Mouse (Mus musculus) hindbrain, embryonic 15.5 days (tissue): ENCODE results near the gene Gmeb1. TPM values are rescaled to one million over a fixed set of nuclear protein-coding genes. Genes with fewer than 3 reads are reported as not detected.

Source experiments
- ATAC-seq: fragments of 200-750 bp; cut with Nextera tagmentation; 2 replicates; pipeline ENCODE4 v1.8.0; 2017; ENCODE audit warnings: low read depth, moderate number of reproducible peaks, moderate TSS enrichment; ENCODE audit not compliant: low FRiP score
- H3K27ac ChIP-seq: fragments of 300-500 bp; sonication (generic); replicated peaks from 2 replicates; pipeline ENCODE4 v1.5.1; 2015; ENCODE audit warnings: mild to moderate bottlenecking, inconsistent platforms
- H3K27me3 ChIP-seq: fragments of 300-500 bp; sonication (generic); 2 replicates; pipeline ENCODE4 v1.6.1; 2015; ENCODE audit warnings: control low read depth, inconsistent platforms
- H3K36me3 ChIP-seq: fragments of 300-500 bp; sonication (generic); 2 replicates; pipeline ENCODE4 v1.6.1; 2015; ENCODE audit warnings: control low read depth, inconsistent platforms
- H3K4me1 ChIP-seq: fragments of 300-500 bp; sonication (generic); replicated peaks from 2 replicates; pipeline ENCODE4 v1.6.1; 2015; ENCODE audit warnings: control low read depth, inconsistent platforms
- H3K4me2 ChIP-seq: fragments of 300-500 bp; sonication (generic); 2 replicates; pipeline ENCODE4 v1.6.1; 2015; ENCODE audit warnings: moderate library complexity, mild to moderate bottlenecking, inconsistent platforms
- H3K4me3 ChIP-seq: fragments of 300-500 bp; sonication (generic); 2 replicates; pipeline ENCODE4 v1.5.1; 2015; ENCODE audit warnings: mild to moderate bottlenecking, inconsistent platforms
- H3K9ac ChIP-seq: fragments of 300-500 bp; sonication (generic); 2 replicates; pipeline ENCODE4 v1.6.1; 2015; ENCODE audit warnings: inconsistent platforms
- H3K9me3 ChIP-seq: fragments of 300-500 bp; sonication (generic); 2 replicates; pipeline ENCODE4 v1.6.1; 2016; ENCODE audit warnings: control low read depth, inconsistent platforms
- WGBS: fragments of 180-500 bp; shearing (Covaris S2); methylation state at CpG from one replicate; pipeline ENCODE4 v1.1.7; 2015; 5-methylcytosine and 5-hydroxymethylcytosine counted together
- polyA plus RNA-seq: library from polyadenylated mRNA; unstranded; fragments of >200 nt; fragmentation: Nextera tagmentation; extraction: Ambion mirVana; gene quantifications from 2 replicates; pipeline ENCODE4 v1.2.1, GENCODE M21; 2015

The Gmeb1 gene
- polyA plus RNA-seq, 1 experiment from 2014 or later, result 44.0 TPM

DNA sequence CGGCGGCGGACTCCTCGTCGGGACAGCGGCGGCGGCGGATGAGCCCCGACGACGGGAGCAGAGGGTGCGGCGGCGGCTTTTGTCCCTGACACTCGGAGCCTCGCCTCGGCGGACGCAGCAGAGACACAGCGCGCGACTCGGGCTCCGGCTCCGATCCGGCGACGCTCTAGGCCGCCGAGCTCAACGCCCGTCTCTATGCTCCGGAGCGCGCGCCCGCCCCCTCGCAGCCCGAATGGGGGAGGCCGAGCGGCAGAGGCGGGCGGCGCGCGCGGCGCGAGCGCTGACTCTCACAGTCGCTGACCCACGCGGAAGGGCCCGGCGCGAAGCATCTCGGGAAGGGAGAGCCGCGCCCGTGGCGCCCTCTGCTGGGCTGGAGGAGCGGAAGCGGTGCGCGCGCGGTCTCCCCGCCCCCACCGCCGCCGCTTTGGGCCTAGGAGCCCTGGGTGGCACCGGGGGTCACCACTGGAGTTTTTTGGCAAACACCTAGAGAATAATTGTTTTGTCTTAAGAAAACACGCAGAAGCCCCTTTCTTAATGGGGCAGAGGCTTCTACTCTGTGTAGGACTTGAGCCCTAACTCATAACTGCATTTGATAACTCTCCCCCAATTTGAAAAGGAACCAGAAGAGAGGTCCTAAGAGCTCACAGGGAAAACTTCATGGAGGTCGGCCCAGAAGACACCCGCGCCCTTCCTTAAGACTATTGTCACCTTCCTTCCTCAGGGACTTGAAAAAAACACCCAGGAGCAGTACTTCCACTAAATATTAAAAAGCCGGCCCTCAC lies 49.3 kb downstream of the Gmeb1 start, which contains the start of gene Ythdf2:
Gene Ythdf2, minus strand, starts transcription at position 351 of the 782 bp plus-strand sequence.
- Histone ChIP-seq H3K27me3 (no peaks in the 10 kb centered on the region), H3K9me3 (no peaks in the 10 kb centered on the region), H3K27ac (peak within 1 kb of the TSS; percentile 90), H3K4me3 (peak within 1 kb of the TSS; percentile 76), H3K4me2 (peak within 1 kb of the TSS; percentile 62), H3K4me1 (peaks cover 35% of the 10 kb centered on the region), H3K9ac (peak within 1 kb of the TSS; percentile 92), H3K36me3 (peaks cover 3% of the 10 kb centered on the region; the same call in 1 of the 2 replicates)
- under 1% methylated on average over 73 of the region's 78 CpGs for WGBS
- peak; percentile 98 for ATAC-seq

DNA sequence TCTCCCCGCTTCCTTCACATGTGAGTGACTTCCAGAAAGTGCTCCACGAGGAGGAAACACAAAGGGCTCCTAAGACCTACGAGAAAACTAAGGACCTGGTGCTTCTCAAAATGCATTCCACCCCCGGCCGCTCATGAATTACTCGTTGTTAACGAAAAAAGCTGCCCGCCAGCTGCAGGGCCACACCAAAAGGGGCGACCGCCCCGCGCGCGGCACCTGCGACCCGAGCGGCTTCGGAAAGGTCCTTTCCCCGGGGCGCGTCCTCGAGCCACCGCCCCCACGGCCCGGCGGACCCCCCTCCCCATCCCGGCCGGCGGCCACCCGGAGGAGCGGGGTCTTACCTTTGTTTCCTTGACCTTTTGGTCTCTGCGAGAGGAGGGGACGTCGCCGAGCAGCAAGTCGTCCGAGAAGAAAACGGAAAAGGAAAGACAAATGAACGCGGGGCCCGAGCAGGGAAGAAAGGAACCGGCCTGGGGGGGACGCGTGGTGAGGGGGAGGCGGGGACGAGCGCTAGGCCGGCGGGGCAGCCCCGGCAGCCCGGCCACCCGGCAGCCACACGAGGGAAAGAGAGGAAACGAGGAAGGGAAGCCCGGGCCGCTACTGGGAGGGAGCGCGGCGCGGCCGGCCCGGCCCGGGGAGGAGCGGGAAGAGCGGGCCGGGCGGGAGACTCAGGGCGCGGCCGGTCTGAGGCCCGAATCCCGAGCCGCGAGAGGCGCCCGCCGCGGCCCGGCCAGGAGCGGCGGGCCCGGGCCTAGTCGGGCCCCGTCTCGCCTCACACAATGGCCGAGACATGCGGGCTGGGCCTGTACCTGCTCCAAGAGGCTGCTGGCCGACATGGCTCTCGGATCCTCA lies 50.1 kb downstream of the Gmeb1 start:
- Histone ChIP-seq H3K4me2 (peak overlapping the region; percentile 62), H3K9ac (peak overlapping the region; percentile 92), H3K4me1 (peaks cover 35% of the 10 kb centered on the region), H3K27ac (peak overlapping the region; percentile 90), H3K9me3 (no peaks in the 10 kb centered on the region), H3K27me3 (no peaks in the 10 kb centered on the region), H3K4me3 (peak overlapping the region; percentile 76), H3K36me3 (peaks cover 4% of the 10 kb centered on the region)
- peak; percentile 86 for ATAC-seq
- under 1% methylated on average over 86 of the region's 89 CpGs for WGBS

DNA sequence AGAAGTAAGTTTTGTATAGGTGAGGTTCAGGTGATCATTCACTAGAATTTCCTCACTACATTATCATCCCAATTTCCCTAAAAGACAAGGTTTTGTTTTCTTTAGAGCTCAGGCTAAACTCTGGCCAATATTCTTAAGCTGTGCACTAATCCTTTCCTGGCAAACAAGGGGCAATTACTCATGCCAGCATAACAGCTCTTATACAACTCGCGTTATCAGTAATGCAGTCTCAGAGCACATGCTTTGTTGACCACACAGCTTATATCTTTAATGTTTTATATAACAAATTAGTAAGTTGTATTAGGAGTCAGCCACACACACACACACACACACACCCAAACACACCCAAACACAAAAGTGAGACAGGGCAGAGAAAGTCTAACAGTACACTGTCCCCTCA lies 51.1 kb downstream of the Gmeb1 start:
- ATAC-seq, result no peak
- peak overlapping the region; percentile 76 for H3K4me3 ChIP-seq
- peaks cover 35% of the 10 kb centered on the region for H3K4me1 ChIP-seq
- H3K27ac ChIP-seq, result no peak overlapping the region
- no peaks in the 10 kb centered on the region for H3K9me3 ChIP-seq
- peak overlapping the region; percentile 62 for H3K4me2 ChIP-seq
- H3K36me3 ChIP-seq, result peaks cover 8% of the 10 kb centered on the region
- WGBS, result 49% methylated on average over 2 of the region's 2 CpGs
- peak overlapping the region; percentile 92 for H3K9ac ChIP-seq
- no peaks in the 10 kb centered on the region for H3K27me3 ChIP-seq

DNA sequence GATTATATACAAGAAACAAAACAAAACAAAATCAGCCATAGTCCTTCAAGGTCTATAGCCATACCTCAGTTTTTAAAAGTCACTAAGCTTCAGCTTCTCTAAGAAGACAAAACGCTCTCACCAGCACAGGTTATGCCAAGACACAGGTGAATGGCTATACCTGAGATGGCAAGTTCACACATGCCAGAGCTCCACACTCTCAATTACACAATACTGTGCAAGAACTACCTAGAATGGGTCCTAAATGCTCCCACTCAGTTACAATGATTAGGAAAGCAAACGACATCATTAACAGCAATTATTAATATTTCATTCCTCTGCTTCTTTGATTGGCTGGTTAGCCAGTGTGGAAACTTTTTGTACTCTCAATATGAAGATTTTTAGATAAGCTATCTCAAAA lies 52.1 kb downstream of the Gmeb1 start:
- Histone ChIP-seq H3K4me2 (no peak overlapping the region), H3K36me3 (peaks cover 18% of the 10 kb centered on the region), H3K9ac (no peak overlapping the region), H3K9me3 (no peaks in the 10 kb centered on the region), H3K4me3 (no peak overlapping the region), H3K4me1 (peaks cover 35% of the 10 kb centered on the region), H3K27ac (no peak overlapping the region), H3K27me3 (no peaks in the 10 kb centered on the region)
- no peak for ATAC-seq
- 89% methylated on average over 2 of the region's 2 CpGs for WGBS

DNA sequence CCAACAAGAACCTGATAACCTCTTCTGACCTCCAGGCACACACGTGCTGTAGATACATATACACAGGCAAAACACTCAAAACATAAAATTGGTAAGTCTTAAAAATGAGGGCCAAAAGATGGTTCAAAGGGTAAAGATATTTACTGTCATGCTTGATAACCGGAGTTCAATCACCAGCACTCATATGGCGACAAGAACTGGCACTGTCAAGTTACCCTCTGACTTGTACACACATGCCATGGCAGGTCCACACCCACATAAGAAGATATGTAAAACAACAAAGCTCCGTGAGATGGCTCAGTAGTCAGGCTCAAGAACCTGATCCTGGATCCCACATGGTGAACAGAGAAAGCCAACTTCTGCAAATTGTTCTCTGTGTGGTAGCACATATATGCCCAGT lies 54.1 kb downstream of the Gmeb1 start:
- ATAC-seq, result no peak
- 96% methylated on average over 4 of the region's 4 CpGs for WGBS
- Histone ChIP-seq H3K4me3 (no peak overlapping the region), H3K4me2 (no peak overlapping the region), H3K36me3 (peaks cover 38% of the 10 kb centered on the region), H3K9me3 (no peaks in the 10 kb centered on the region), H3K9ac (no peak overlapping the region), H3K27me3 (no peaks in the 10 kb centered on the region), H3K27ac (no peak overlapping the region), H3K4me1 (peaks cover 42% of the 10 kb centered on the region)

DNA sequence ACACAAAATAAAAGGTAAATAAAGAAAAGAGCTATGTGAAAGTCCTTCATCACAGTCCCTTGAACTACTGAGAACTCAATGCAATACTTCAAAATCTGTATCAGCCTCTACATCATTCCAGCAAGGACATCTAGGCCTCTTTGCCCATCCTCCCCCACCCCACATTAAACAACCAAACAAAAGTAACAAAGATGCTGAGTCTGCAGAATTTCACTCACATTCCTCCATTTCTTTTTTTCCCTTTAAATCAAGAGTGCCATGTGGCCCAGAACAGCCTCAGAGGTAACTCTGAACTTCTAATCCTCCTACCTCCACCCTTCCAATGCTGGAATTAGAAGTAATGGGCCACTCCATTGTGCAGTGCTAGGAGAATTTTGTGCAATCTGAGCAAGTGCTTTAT lies 62.6 kb downstream of the Gmeb1 start:
- Histone ChIP-seq H3K4me1 (peaks cover 46% of the 10 kb centered on the region), H3K4me2 (no peak overlapping the region), H3K27ac (no peak overlapping the region), H3K27me3 (no peaks in the 10 kb centered on the region), H3K9me3 (no peaks in the 10 kb centered on the region), H3K36me3 (peaks cover 20% of the 10 kb centered on the region), H3K4me3 (no peak overlapping the region), H3K9ac (no peak overlapping the region)
- no peak for ATAC-seq

DNA sequence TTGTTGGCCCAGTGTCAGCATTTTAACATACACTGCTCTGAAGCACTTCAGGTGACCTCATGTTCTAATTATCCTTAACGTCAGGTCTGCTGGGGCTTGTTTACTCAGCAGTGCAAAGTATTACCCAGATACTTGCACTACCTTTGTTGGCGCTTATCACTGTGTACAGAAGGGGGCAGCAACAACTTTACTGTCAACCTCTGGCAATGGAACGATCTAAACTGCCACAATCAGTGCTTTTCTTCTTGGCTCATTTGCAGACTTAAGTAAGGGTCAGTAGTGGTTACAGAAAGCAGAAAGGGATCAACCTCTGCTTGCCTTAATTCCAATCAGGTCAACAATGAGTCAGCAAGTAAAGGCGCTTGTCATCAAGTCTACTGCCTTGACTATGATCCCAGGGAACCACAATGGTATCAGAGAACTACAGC lies 63.1 kb downstream of the Gmeb1 start:
- H3K27ac ChIP-seq, result no peak overlapping the region
- H3K4me2 ChIP-seq, result no peak overlapping the region
- H3K9ac ChIP-seq, result no peak overlapping the region
- H3K27me3 ChIP-seq, result no peaks in the 10 kb centered on the region
- peaks cover 44% of the 10 kb centered on the region for H3K4me1 ChIP-seq
- 64% methylated on average over 4 of the region's 4 CpGs for WGBS
- H3K9me3 ChIP-seq, result no peaks in the 10 kb centered on the region
- no peak overlapping the region for H3K4me3 ChIP-seq
- peaks cover 15% of the 10 kb centered on the region for H3K36me3 ChIP-seq
- no peak for ATAC-seq

DNA sequence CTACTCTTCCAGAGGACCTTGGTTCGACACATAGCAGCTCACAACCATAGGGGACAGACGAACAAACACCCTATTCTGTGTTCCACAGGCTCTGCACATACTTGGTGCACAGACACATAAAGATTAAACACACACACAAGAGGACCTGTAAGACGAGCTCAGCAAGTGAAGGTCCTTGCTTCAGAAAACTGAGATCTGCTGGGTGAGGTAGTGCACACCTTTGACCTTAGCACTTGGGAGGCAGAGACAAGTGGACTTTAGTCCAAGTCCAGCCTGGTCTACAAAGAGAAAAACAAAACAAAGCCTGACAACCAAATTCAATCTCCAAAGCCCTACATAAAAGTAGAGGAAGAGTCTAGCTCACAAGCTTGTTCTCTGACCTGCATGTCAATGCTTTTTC lies 66.4 kb downstream of the Gmeb1 start:
- Histone ChIP-seq H3K9me3 (no peaks in the 10 kb centered on the region), H3K4me2 (no peak overlapping the region), H3K36me3 (0 out of 2 replicates have a peak, but pooled peaks cover 7% of the 10 kb centered on the region), H3K4me3 (no peak overlapping the region), H3K9ac (no peak overlapping the region), H3K27ac (no peak overlapping the region), H3K4me1 (peaks cover 21% of the 10 kb centered on the region), H3K27me3 (no peaks in the 10 kb centered on the region)
- no peak for ATAC-seq
- WGBS, result 91% methylated on average over 3 of the region's 3 CpGs

DNA sequence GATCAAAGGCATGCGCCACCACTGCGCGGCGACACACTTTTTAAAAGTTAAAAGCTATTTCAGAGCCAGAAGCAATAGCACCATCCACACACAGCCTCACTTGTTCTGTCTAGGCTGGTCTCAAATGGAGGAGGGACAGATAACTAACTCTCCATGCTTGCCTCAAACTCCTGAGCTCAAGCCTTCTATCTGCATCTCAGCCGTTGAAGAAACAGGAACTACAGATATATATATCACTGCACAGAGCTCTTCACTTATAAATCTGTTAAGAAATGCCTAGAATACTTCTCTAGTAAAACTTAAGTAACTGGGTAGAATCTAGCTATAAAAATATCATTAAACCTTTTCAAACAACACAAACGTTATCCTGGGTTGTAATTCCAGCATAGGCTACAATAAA lies 67.0 kb downstream of the Gmeb1 start:
- H3K27ac ChIP-seq, result no peak overlapping the region

DNA sequence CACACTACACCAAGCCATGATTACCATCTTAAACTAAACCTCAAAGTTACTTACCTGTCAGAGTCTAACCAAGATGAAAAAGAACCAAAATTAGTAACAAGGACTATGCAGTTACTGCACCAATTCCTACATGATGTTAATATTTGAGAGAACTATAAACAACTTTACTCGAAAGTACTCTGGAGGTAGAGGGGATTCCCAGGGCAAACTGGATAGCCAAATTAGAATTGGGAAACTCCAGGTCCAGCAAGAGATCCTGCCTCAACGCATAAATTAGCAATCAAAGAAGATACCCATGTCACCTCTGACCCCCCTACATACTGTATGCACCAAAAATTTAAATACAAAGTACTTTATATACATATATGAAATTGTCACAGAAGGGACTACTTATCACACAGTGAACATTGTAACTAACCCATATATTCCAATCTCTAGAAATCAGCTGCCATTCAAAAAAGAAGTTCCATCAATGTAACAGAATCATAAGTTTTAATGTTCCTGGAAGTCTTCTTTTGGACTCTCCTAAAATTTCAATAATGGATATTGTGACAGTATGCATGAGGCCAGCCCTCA lies 73.5 kb downstream of the Gmeb1 start:
- no peaks in the 10 kb centered on the region for H3K4me1 ChIP-seq
- H3K9ac ChIP-seq, result no peak overlapping the region
- H3K27me3 ChIP-seq, result no peaks in the 10 kb centered on the region
- 96% methylated on average over 2 of the region's 2 CpGs for WGBS
- no peak overlapping the region for H3K27ac ChIP-seq
- no peak for ATAC-seq
- no peak overlapping the region for H3K4me2 ChIP-seq
- H3K36me3 ChIP-seq, result peaks cover 26% of the 10 kb centered on the region
- no peaks in the 10 kb centered on the region for H3K9me3 ChIP-seq
- no peak overlapping the region for H3K4me3 ChIP-seq

More for the DNA sequence above, 67.0 kb downstream of the Gmeb1 start:
- Histone ChIP-seq H3K27me3 (no peaks in the 10 kb centered on the region), H3K36me3 (0 out of 2 replicates have a peak, but pooled peaks cover 10% of the 10 kb centered on the region), H3K4me2 (no peak overlapping the region), H3K9ac (no peak overlapping the region), H3K4me1 (peaks cover 16% of the 10 kb centered on the region), H3K4me3 (no peak overlapping the region), H3K9me3 (no peaks in the 10 kb centered on the region)
- no peak for ATAC-seq
- 95% methylated on average over 6 of the region's 6 CpGs for WGBS

DNA sequence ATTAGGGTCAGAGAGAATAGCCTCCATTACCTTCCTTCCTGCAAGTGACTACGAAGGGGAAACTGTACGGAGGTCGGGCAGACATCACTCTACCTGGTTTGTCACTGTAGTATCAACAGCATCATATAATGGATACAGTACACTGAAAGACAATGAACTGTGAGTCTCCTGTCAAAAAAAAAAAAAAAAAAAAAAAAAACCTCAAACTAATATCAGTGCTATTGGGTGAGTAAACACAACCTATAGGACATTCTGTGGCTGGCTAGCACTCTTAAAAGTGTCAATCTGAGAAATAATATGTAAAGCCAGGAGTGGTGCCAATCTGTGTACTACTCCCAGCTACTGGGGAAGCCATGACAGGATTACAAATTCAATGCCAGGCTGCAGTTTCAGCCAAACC lies 78.2 kb downstream of the Gmeb1 start:
- no peak overlapping the region for H3K27ac ChIP-seq
- no peaks in the 10 kb centered on the region for H3K4me1 ChIP-seq
- ATAC-seq, result no peak
- 92% methylated on average over 3 of the region's 3 CpGs for WGBS
- H3K4me2 ChIP-seq, result no peak overlapping the region
- no peak overlapping the region for H3K4me3 ChIP-seq
- H3K9ac ChIP-seq, result no peak overlapping the region
- H3K9me3 ChIP-seq, result no peaks in the 10 kb centered on the region
- no peaks in the 10 kb centered on the region for H3K27me3 ChIP-seq
- H3K36me3 ChIP-seq, result peaks cover 16% of the 10 kb centered on the region
